Mouse (Mus musculus) myocyte (in vitro differentiated cells): ENCODE results near the gene Hipk2. TPM values are rescaled to one million over a fixed set of nuclear protein-coding genes. Genes with fewer than 3 reads are reported as not detected.
A peak's percentile ranks its signal among the peaks of the same experiment; 100 is the strongest.

Experiments
- H3K27me3 ChIP-seq: one replicate; pipeline ENCODE4 v1.6.1; 2011; ENCODE audit not compliant: control insufficient read depth, insufficient read depth, insufficient read length
- H3K36me3 ChIP-seq: one replicate; pipeline ENCODE4 v1.6.1; 2011; ENCODE audit not compliant: control insufficient read depth, insufficient read depth
- H3K4me2 ChIP-seq: one replicate; pipeline ENCODE4 v1.6.1; 2011; ENCODE audit warnings: low read depth, control low read depth
- H3K4me3 ChIP-seq: one replicate; pipeline ENCODE4 v1.5.1; 2011; ENCODE audit warnings: mild to moderate bottlenecking, control low read depth, moderate library complexity
- H3K79me2 ChIP-seq: one replicate; pipeline ENCODE4 v1.6.1; 2011; ENCODE audit not compliant: control insufficient read depth, insufficient read depth
- H3ac ChIP-seq: one replicate; pipeline ENCODE4 v1.6.1; 2011; ENCODE audit not compliant: control insufficient read depth, insufficient read length
- CEBPB ChIP-seq: IDR thresholded peaks from 2 replicates; pipeline ENCODE4 v1.6.1; 2011; ENCODE audit warnings: mild to moderate bottlenecking, moderate library complexity; ENCODE audit not compliant: poor library complexity, insufficient read depth, severe bottlenecking
- E2F4 ChIP-seq: IDR thresholded peaks from one replicate; pipeline ENCODE4 v1.6.1; 2011; ENCODE audit warnings: mild to moderate bottlenecking, control low read depth, moderate library complexity; ENCODE audit not compliant: insufficient read depth
- MAX ChIP-seq: IDR thresholded peaks from one replicate; pipeline ENCODE4 v1.6.1; 2011; ENCODE audit warnings: low read depth, mild to moderate bottlenecking, control low read depth
- MYOD1 ChIP-seq, 3 experiments: IDR thresholded peaks; one replicate each; pipeline ENCODE4 v1.6.1; 2011; ENCODE audit warnings: control low read depth in 2 of 3, low read depth in 2 of 3, mild to moderate bottlenecking in 2 of 3, moderate library complexity in 1 of 3; ENCODE audit not compliant: insufficient read length in 2 of 3, control insufficient read depth in 1 of 3
- MYOG ChIP-seq, 3 experiments: IDR thresholded peaks; one replicate each; pipeline ENCODE4 v1.6.1; 2011; ENCODE audit warnings: control low read depth in 2 of 3, low read depth in 2 of 3, mild to moderate bottlenecking in 2 of 3; ENCODE audit not compliant: insufficient read length in 2 of 3, control insufficient read depth in 1 of 3, insufficient read depth in 1 of 3
- POLR2A ChIP-seq: IDR thresholded peaks from one replicate; pipeline ENCODE4 v1.6.1; 2011; ENCODE audit warnings: low read depth, mild to moderate bottlenecking, control low read depth, moderate library complexity; ENCODE audit not compliant: insufficient read length
- POLR2AphosphoS2 ChIP-seq: IDR thresholded peaks from one replicate; pipeline ENCODE4 v1.6.1; 2011; ENCODE audit warnings: low read depth, control low read depth; ENCODE audit not compliant: insufficient read length
- REST ChIP-seq: IDR thresholded peaks from one replicate; pipeline ENCODE4 v1.6.1; 2011; ENCODE audit warnings: mild to moderate bottlenecking, control low read depth, moderate library complexity; ENCODE audit not compliant: insufficient read depth, insufficient read length
- SRF ChIP-seq: IDR thresholded peaks from one replicate; pipeline ENCODE4 v1.6.1; 2011; ENCODE audit warnings: low read depth; ENCODE audit not compliant: control insufficient read depth, insufficient read length
- TCF12 ChIP-seq: IDR thresholded peaks from one replicate; pipeline ENCODE4 v1.6.1; 2011; ENCODE audit warnings: mild to moderate bottlenecking, control low read depth; ENCODE audit not compliant: poor library complexity, insufficient read depth, severe bottlenecking
- TCF3 ChIP-seq: IDR thresholded peaks from one replicate; pipeline ENCODE4 v1.6.1; 2011; ENCODE audit warnings: low read depth, control low read depth; ENCODE audit not compliant: insufficient read length
- USF1 ChIP-seq: IDR thresholded peaks from one replicate; pipeline ENCODE4 v1.6.1; 2011; ENCODE audit warnings: low read depth, mild to moderate bottlenecking, control low read depth, moderate library complexity
- polyA plus RNA-seq: library from polyadenylated mRNA; unstranded; fragments of >200 nt; fragmentation: generic; extraction: Trizol; gene quantifications from one replicate; pipeline ENCODE4 v1.2.1, GENCODE M21; 2012; ENCODE audit warnings: missing spikeins

Gene Hipk2
- polyA plus RNA-seq, 1 experiment, result 11.3 TPM

- Histone ChIP-seq H3K27me3 (no peaks in the 10 kb centered on the region), H3K79me2 (peaks cover 20% of the 10 kb centered on the region), H3K4me2 (no peak overlapping the region), H3K36me3 (no peaks in the 10 kb centered on the region), H3ac (no peak overlapping the region), H3K4me3 (no peak overlapping the region)
- TF ChIP-seq SRF (no peak), TCF3 (no peak), MYOG (IDR thresholded peaks at IDR 0.05; ENCODE audit: control insufficient read depth in 1 of 3, insufficient read depth in 1 of 3, insufficient read length in 2 of 3, low read depth in 2 of 3) (no peak), MYOD1 (IDR thresholded peaks at IDR 0.05; ENCODE audit: control insufficient read depth in 1 of 3, insufficient read length in 2 of 3, low read depth in 2 of 3) (no peak), TCF12 (no peak), POLR2A (no peak), USF1 (no peak), E2F4 (no peak), MAX (no peak), REST (no peak), POLR2AphosphoS2 (no peak), CEBPB (no peak)
Measured at GRCm38 (mm10) chr6:38811459-38812145, 64.4 kb downstream of the Hipk2 start.

DNA sequence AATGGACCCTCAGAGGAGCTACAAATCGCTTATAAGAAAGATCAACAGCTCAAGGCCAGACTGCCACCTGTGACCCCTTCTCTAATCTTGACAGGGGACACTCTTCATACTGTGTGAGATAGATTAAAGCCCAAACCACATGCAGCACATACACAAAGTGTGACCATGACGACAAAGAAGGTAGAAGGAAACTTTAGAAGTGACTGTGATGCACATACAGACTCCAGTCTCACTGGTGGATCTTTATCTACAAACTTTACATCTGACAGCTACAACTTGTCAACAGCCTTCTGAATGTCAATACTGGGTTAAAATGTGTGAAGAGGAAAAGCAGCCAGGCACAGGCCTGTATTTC, 65.9 kb downstream of the Hipk2 start:
- H3K36me3 ChIP-seq, result no peaks in the 10 kb centered on the region
- TF ChIP-seq USF1 (no peak), CEBPB (no peak), TCF3 (no peak), POLR2A (no peak), POLR2AphosphoS2 (no peak)
- no peak overlapping the region for H3ac ChIP-seq
- H3K79me2 ChIP-seq, result peaks cover 27% of the 10 kb centered on the region
- no peaks in the 10 kb centered on the region for H3K27me3 ChIP-seq
- peak overlapping the region; percentile 81 for H3K4me2 ChIP-seq
- no peak overlapping the region for H3K4me3 ChIP-seq

DNA sequence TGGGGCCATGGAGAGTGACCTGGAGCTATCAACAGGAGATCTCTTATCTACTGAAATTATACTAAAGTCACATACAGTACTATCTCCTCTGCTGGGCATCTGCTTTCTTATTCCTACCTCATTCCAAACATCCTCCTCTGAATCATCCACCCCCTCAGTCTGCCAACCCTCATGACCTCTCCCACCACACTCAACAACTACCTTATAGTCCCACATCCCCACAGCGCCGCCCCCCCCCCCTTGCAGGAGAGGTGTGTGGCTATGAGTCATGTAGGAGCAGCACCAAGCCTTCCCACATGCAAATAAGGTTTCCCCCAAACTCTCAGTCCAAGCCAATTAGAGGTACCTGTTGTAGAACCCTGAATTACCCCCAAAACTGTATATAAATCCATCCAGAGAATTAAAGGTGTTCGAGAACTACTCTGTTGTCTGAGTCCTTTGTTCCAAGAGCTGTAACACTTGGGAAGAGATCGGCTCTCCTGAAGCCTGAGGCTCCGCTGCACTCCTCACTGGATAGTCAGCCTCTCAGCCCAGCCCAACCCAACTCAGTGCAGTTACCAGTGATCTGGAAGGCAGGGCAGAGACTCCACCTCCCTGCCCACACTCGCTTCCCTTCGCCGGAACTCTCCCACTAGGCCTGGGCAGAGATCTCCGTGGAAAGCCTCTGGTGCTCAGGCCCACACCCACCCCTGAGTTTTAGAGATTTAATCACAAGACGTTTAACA, 66.4 kb downstream of the Hipk2 start:
- H3K4me2 ChIP-seq, result peak overlapping the region; percentile 81
- H3K36me3 ChIP-seq, result no peaks in the 10 kb centered on the region
- TF ChIP-seq TCF3 (no peak), SRF (no peak), POLR2A (no peak), POLR2AphosphoS2 (no peak), MYOG (IDR thresholded peaks at IDR 0.05; ENCODE audit: control insufficient read depth in 1 of 3, insufficient read depth in 1 of 3, insufficient read length in 2 of 3, low read depth in 2 of 3) (no peak), MYOD1 (IDR thresholded peaks at IDR 0.05; ENCODE audit: control insufficient read depth in 1 of 3, insufficient read length in 2 of 3, low read depth in 2 of 3) (no peak), E2F4 (no peak), USF1 (no peak), REST (no peak), MAX (no peak), TCF12 (no peak), CEBPB (no peak)
- no peaks in the 10 kb centered on the region for H3K27me3 ChIP-seq
- peaks cover 29% of the 10 kb centered on the region for H3K79me2 ChIP-seq
- no peak overlapping the region for H3ac ChIP-seq
- no peak overlapping the region for H3K4me3 ChIP-seq

DNA sequence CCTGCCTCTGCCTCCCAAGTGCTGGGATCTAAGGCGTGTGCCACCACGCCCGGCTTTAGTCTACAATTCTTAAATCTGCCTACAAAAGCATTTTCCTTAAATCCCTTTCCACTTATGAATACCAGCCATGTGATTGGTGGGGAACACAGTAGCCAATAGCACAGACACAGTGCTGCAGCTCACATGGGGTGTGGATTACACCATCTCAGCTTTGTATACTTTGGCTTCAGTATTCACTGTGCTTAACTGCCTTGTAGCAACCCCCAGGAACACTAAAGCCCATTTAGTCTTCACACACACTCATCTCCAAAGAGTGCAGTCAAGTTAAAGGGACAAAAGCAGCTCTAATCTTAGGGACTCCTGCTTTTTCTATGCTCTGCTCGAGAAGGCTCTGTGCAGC, 67.6 kb downstream of the Hipk2 start:
- TF ChIP-seq MYOD1 (IDR thresholded peaks at IDR 0.05; ENCODE audit: control insufficient read depth in 1 of 3, insufficient read length in 2 of 3, low read depth in 2 of 3) (no peak), TCF12 (no peak), USF1 (no peak), TCF3 (no peak), MYOG (IDR thresholded peaks at IDR 0.05; ENCODE audit: control insufficient read depth in 1 of 3, insufficient read depth in 1 of 3, insufficient read length in 2 of 3, low read depth in 2 of 3) (no peak), POLR2A (no peak), POLR2AphosphoS2 (no peak), SRF (no peak), CEBPB (no peak), MAX (no peak), REST (no peak), E2F4 (no peak)
- H3K79me2 ChIP-seq, result peaks cover 29% of the 10 kb centered on the region
- no peak overlapping the region for H3ac ChIP-seq
- no peak overlapping the region for H3K4me3 ChIP-seq
- H3K36me3 ChIP-seq, result no peaks in the 10 kb centered on the region
- no peaks in the 10 kb centered on the region for H3K27me3 ChIP-seq
- peak overlapping the region; percentile 81 for H3K4me2 ChIP-seq

- TF ChIP-seq SRF (no peak), MYOG (IDR thresholded peaks at IDR 0.05; ENCODE audit: control insufficient read depth in 1 of 3, insufficient read depth in 1 of 3, insufficient read length in 2 of 3, low read depth in 2 of 3) (no peak), POLR2AphosphoS2 (no peak), TCF3 (no peak)
- Histone ChIP-seq H3K4me3 (no peak overlapping the region), H3K27me3 (no peaks in the 10 kb centered on the region), H3K79me2 (peaks cover 29% of the 10 kb centered on the region), H3ac (no peak overlapping the region), H3K36me3 (no peaks in the 10 kb centered on the region), H3K4me2 (no peak overlapping the region)
Measured at GRCm38 (mm10) chr6:38806963-38807445, 69.0 kb downstream of the Hipk2 start.
